Mouse (Mus musculus) kidney, postnatal 0 days (tissue): ENCODE measurements around the gene Ggcx. TPM values are rescaled to one million over a fixed set of nuclear protein-coding genes. Genes with fewer than 3 reads are reported as not detected.

ENCODE experiments used
- ATAC-seq: fragments of 200-750 bp; cut with Nextera tagmentation; replicated peaks from 2 replicates; pipeline ENCODE4 v1.8.0; 2017; ENCODE audit warnings: low read depth, moderate number of reproducible peaks, moderate TSS enrichment, moderate library complexity; ENCODE audit not compliant: low FRiP score
- DNase-seq: peaks from one replicate; pipeline ENCODE4 v3.0.0-alpha.2; 2016; ENCODE audit warnings: low spot score
- H3K27ac ChIP-seq: fragments of 300-500 bp; sonication (generic); 2 replicates; pipeline ENCODE4 v1.5.1; 2014; ENCODE audit warnings: mild to moderate bottlenecking
- H3K27me3 ChIP-seq: fragments of 300-500 bp; sonication (generic); 2 replicates; pipeline ENCODE4 v1.6.1; 2014; ENCODE audit warnings: low read length, mixed read lengths; ENCODE audit not compliant: insufficient read depth
- H3K36me3 ChIP-seq: fragments of 300-500 bp; sonication (generic); 2 replicates; pipeline ENCODE4 v1.6.1; 2014; ENCODE audit warnings: low read length, mixed read lengths; ENCODE audit not compliant: insufficient read depth
- H3K4me1 ChIP-seq: fragments of 300-500 bp; sonication (generic); replicated peaks from 2 replicates; pipeline ENCODE4 v1.6.1; 2014; ENCODE audit warnings: antibody characterized with exemption, low read length, mixed read lengths; ENCODE audit not compliant: insufficient read depth
- H3K4me2 ChIP-seq: fragments of 300-500 bp; sonication (generic); 2 replicates; pipeline ENCODE4 v1.6.1; 2014; ENCODE audit warnings: mild to moderate bottlenecking, low read length, moderate library complexity, mixed read lengths
- H3K4me3 ChIP-seq: fragments of 300-500 bp; sonication (generic); replicated peaks from 2 replicates; pipeline ENCODE4 v1.5.1; 2014; ENCODE audit warnings: low read depth, low read length
- H3K9ac ChIP-seq: fragments of 300-500 bp; sonication (generic); 2 replicates; pipeline ENCODE4 v1.6.1; 2014; ENCODE audit warnings: low read depth, low read length
- H3K9me3 ChIP-seq: fragments of 300-500 bp; sonication (generic); replicated peaks from 2 replicates; pipeline ENCODE4 v1.6.1; 2016; ENCODE audit warnings: low read length, inconsistent platforms, mixed read lengths
- CTCF ChIP-seq: IDR thresholded peaks from 2 replicates; pipeline ENCODE4 v1.5.1; 2016; ENCODE audit warnings: antibody characterized with exemption, low read depth, mild to moderate bottlenecking, moderate library complexity
- WGBS: fragments of 180-500 bp; shearing (Covaris S2); extraction: QIAGEN DNeasy Blood & Tissue Kit; methylation state at CpG from one replicate; pipeline ENCODE4 v1.1.7; 2014; 5-methylcytosine and 5-hydroxymethylcytosine counted together
- polyA plus RNA-seq: library from polyadenylated mRNA; unstranded; fragments of >200 nt; fragmentation: Nextera tagmentation; extraction: Ambion mirVana; gene quantifications from 2 replicates; pipeline ENCODE4 v1.2.1, GENCODE M21; 2015

Ggcx gene
- polyA plus RNA-seq, 1 experiment from 2014 or later = 19.1 TPM

GRCm38 (mm10) chr6:72415964-72416772 is 2.1 kb downstream of the Ggcx start:
- H3K4me3 ChIP-seq = no peak overlapping the region
- peaks cover 18% of the 10 kb centered on the region for H3K36me3 ChIP-seq
- TF ChIP-seq CTCF = no peak
- H3K4me2 ChIP-seq = no peak overlapping the region
- WGBS = 78% methylated on average over 7 of the region's 7 CpGs
- ATAC-seq = no peak
- H3K9me3 ChIP-seq = no peaks in the 10 kb centered on the region
- no peaks in the 10 kb centered on the region for H3K27me3 ChIP-seq
- DNase-seq = no peak
- H3K9ac ChIP-seq = 0 out of 2 replicates have a peak overlapping the region, but pooled peaks have one; percentile 0
- no peaks in the 10 kb centered on the region; the same call in 1 of the 2 replicates for H3K4me1 ChIP-seq
- H3K27ac ChIP-seq = no peak overlapping the region

- H3K27me3 ChIP-seq = no peaks in the 10 kb centered on the region
Observed at GRCm38 (mm10) chr6:72418279-72418678, 4.2 kb downstream of the Ggcx start.

GRCm38 (mm10) chr6:72419806-72420205 is 5.7 kb downstream of the Ggcx start:
- no peak for ATAC-seq
- 90% methylated on average over 1 of the region's 1 CpGs for WGBS
- Histone ChIP-seq H3K4me3 (no peak overlapping the region), H3K4me2 (no peak overlapping the region), H3K36me3 (peaks cover 35% of the 10 kb centered on the region), H3K27me3 (no peaks in the 10 kb centered on the region), H3K27ac (no peak overlapping the region), H3K4me1 (no peaks in the 10 kb centered on the region; the same call in 1 of the 2 replicates), H3K9me3 (no peaks in the 10 kb centered on the region), H3K9ac (no peak overlapping the region)
- no peak for DNase-seq
- TF ChIP-seq CTCF = no peak

More at GRCm38 (mm10) chr6:72418279-72418678, 4.2 kb downstream of the Ggcx start:
- WGBS = 95% methylated on average over 4 of the region's 4 CpGs
- ATAC-seq (no peak), DNase-seq (no peak)
- Histone ChIP-seq H3K27ac (no peak overlapping the region), H3K36me3 (peaks cover 19% of the 10 kb centered on the region), H3K9me3 (no peaks in the 10 kb centered on the region), H3K4me3 (no peak overlapping the region), H3K4me2 (no peak overlapping the region), H3K4me1 (no peaks in the 10 kb centered on the region; the same call in 1 of the 2 replicates), H3K9ac (no peak overlapping the region)
- TF ChIP-seq CTCF = no peak

- peaks cover 45% of the 10 kb centered on the region for H3K36me3 ChIP-seq
- H3K27me3 ChIP-seq = no peaks in the 10 kb centered on the region
- no peaks in the 10 kb centered on the region for H3K4me1 ChIP-seq
- no peaks in the 10 kb centered on the region for H3K9me3 ChIP-seq
- no peak overlapping the region for H3K9ac ChIP-seq
- ATAC-seq (no peak), DNase-seq (no peak)
- no peak overlapping the region for H3K27ac ChIP-seq
- 93% methylated on average over 10 of the region's 10 CpGs for WGBS
- no peak overlapping the region for H3K4me3 ChIP-seq
- TF ChIP-seq CTCF = no peak
- no peak overlapping the region for H3K4me2 ChIP-seq
Observed at GRCm38 (mm10) chr6:72420901-72421300, 6.8 kb downstream of the Ggcx start.

- Histone ChIP-seq H3K27me3 (no peaks in the 10 kb centered on the region), H3K4me3 (no peak overlapping the region), H3K9me3 (no peaks in the 10 kb centered on the region), H3K27ac (no peak overlapping the region), H3K9ac (no peak overlapping the region), H3K4me2 (no peak overlapping the region), H3K36me3 (peaks cover 41% of the 10 kb centered on the region), H3K4me1 (no peaks in the 10 kb centered on the region)
- no peak for DNase-seq
- 95% methylated on average over 11 of the region's 11 CpGs for WGBS
- no peak for ATAC-seq
- TF ChIP-seq CTCF = no peak
Observed at GRCm38 (mm10) chr6:72425646-72426045, 11.5 kb downstream of the Ggcx start.

GRCm38 (mm10) chr6:72428036-72428435 is 13.9 kb downstream of the Ggcx start:
- Histone ChIP-seq H3K27ac (no peak overlapping the region), H3K4me3 (no peak overlapping the region), H3K4me2 (no peak overlapping the region), H3K4me1 (no peaks in the 10 kb centered on the region), H3K9me3 (no peaks in the 10 kb centered on the region), H3K27me3 (no peaks in the 10 kb centered on the region), H3K9ac (no peak overlapping the region), H3K36me3 (peaks cover 48% of the 10 kb centered on the region)
- peak; percentile 86 for DNase-seq
- peak; percentile 73 for ATAC-seq
- TF ChIP-seq CTCF = peak; percentile 88
- WGBS = 17% methylated on average over 8 of the region's 8 CpGs
